Mouse (Mus musculus) neural tube, embryonic 13.5 days (tissue): ENCODE measurements around the gene Sulf2. TPM values are rescaled to one million over a fixed set of nuclear protein-coding genes. Genes with fewer than 3 reads are reported as not detected.

ENCODE experiments used
- ATAC-seq: fragments of 200-750 bp; cut with Nextera tagmentation; 2 replicates; pipeline ENCODE4 v1.8.0; 2017; ENCODE audit warnings: low read depth, mild to moderate bottlenecking, moderate TSS enrichment, moderate library complexity
- H3K27ac ChIP-seq: fragments of 300-500 bp; sonication (generic); replicated peaks from 2 replicates; pipeline ENCODE4 v1.5.1; 2015; ENCODE audit warnings: moderate library complexity, mild to moderate bottlenecking, inconsistent platforms
- H3K27me3 ChIP-seq: fragments of 300-500 bp; sonication (generic); 2 replicates; pipeline ENCODE4 v1.6.1; 2015; ENCODE audit warnings: mild to moderate bottlenecking, inconsistent platforms
- H3K36me3 ChIP-seq: fragments of 300-500 bp; sonication (generic); 2 replicates; pipeline ENCODE4 v1.6.1; 2015; ENCODE audit warnings: mild to moderate bottlenecking, inconsistent platforms
- H3K4me1 ChIP-seq: fragments of 300-500 bp; sonication (generic); replicated peaks from 2 replicates; pipeline ENCODE4 v1.6.1; 2015; ENCODE audit warnings: inconsistent platforms
- H3K4me2 ChIP-seq: fragments of 300-500 bp; sonication (generic); 2 replicates; pipeline ENCODE4 v1.6.1; 2015; ENCODE audit warnings: inconsistent platforms, mild to moderate bottlenecking, moderate library complexity
- H3K4me3 ChIP-seq: fragments of 300-500 bp; sonication (generic); 2 replicates; pipeline ENCODE4 v1.5.1; 2015; ENCODE audit warnings: mild to moderate bottlenecking, inconsistent platforms
- H3K9ac ChIP-seq: fragments of 300-500 bp; sonication (generic); 2 replicates; pipeline ENCODE4 v1.6.1; 2015; ENCODE audit warnings: moderate library complexity, mild to moderate bottlenecking, inconsistent platforms
- H3K9me3 ChIP-seq: fragments of 300-500 bp; sonication (generic); 2 replicates; pipeline ENCODE4 v1.6.1; 2016; ENCODE audit warnings: inconsistent platforms
- WGBS: fragments of 180-500 bp; shearing (Covaris S2); methylation state at CpG from one replicate; pipeline ENCODE4 v1.1.7; 2015; 5-methylcytosine and 5-hydroxymethylcytosine counted together
- polyA plus RNA-seq: library from polyadenylated mRNA; unstranded; fragments of >200 nt; fragmentation: Nextera tagmentation; extraction: Ambion mirVana; gene quantifications from 2 replicates; pipeline ENCODE4 v1.2.1, GENCODE M21; 2015

Sulf2 gene
- polyA plus RNA-seq, 1 experiment from 2014 or later: 122 TPM

DNA sequence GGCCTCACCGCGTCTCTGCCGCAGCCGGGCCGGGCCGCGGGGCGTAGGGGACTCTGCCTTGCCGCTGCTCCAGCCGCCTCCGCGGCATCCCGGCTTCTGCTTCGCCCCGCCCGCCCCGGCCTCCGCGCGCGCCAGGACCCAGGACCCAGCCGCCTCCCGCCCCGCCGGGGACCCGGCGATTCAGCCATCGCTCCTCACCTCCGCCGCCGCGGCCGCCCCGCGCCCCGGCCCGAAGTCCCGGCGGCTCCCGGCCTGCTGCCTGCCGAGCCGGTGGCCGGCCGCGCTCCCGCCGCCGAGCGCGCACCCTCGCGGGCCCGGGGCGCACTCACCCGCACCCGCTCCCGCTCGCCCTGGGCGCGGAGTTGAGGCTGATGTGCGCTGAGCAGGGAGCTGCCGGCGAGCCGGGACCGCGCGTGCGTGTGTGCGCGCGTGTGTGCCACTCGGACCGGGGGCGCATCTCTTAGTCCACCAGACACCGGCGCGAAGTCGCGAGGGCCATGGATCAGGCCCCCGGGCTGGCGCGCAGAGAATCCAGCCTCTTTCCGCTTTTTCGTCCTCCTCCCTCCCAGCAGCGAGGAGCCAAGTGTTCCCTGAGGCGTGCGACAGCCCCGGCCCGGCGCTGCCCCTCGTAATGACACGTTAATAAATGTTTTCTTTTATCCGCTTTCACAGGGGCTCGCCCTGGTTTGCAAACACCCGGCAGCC lies 562 bp downstream of the Sulf2 start:
- H3K4me2 ChIP-seq: peak overlapping the region; percentile 94
- H3K27me3 ChIP-seq: peaks cover 29% of the 10 kb centered on the region
- H3K27ac ChIP-seq: peak overlapping the region; percentile 95
- peaks cover 75% of the 10 kb centered on the region for H3K4me1 ChIP-seq
- H3K9me3 ChIP-seq: no peaks in the 10 kb centered on the region
- H3K36me3 ChIP-seq: no peaks in the 10 kb centered on the region
- peak overlapping the region; percentile 79 for H3K4me3 ChIP-seq
- WGBS: under 1% methylated on average over 80 of the region's 95 CpGs
- peak overlapping the region; percentile 93 for H3K9ac ChIP-seq
- peak; percentile 64 for ATAC-seq

DNA sequence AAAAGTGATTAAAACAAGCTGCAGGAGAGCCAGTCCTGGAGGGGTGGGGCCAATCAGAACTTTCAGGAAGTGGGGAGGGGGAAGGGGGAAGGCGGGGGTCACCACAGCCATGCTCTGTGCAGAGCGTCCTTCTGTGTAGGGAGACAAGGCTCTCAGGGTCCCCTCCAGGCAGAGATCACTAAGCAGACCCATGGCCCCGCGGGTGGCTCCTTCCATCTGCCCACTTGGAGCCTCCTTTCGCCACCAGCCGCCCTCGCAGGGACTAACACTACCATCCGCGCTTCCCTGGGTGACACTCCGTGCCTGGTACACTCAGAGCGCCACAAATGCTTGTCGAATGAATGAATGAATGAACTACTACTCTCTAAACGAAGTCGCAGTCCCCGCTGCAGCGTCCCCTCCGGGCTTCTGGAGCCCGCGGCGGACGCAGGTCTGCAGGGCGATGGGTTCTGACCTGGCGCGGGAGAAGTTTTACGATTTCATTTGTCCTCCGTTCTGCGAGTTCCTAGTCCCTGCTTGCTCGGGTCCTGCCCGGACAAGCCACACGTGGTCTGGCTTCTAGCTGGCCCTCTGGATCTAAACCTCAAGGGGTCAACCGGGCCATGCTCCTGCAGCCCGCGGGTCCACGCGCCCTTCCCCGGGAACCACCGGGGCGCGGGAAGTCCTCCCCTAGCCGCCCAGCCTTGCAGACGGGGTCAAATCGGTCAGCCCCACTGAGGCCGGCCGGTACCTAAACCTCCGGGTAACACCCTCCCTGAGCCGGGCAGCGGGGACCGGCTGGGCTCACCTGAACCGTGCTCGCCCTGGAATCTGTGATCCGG lies 1.4 kb downstream of the Sulf2 start:
- Histone ChIP-seq H3K36me3 (no peaks in the 10 kb centered on the region), H3K9ac (peak overlapping the region; percentile 93), H3K4me2 (peak overlapping the region; percentile 94), H3K4me1 (peaks cover 82% of the 10 kb centered on the region), H3K4me3 (peak overlapping the region; percentile 79), H3K27me3 (peaks cover 29% of the 10 kb centered on the region), H3K27ac (peak overlapping the region; percentile 95), H3K9me3 (no peaks in the 10 kb centered on the region)
- ATAC-seq: no peak; the same call in 1 of the 2 replicates
- WGBS: under 1% methylated on average over 48 of the region's 51 CpGs

DNA sequence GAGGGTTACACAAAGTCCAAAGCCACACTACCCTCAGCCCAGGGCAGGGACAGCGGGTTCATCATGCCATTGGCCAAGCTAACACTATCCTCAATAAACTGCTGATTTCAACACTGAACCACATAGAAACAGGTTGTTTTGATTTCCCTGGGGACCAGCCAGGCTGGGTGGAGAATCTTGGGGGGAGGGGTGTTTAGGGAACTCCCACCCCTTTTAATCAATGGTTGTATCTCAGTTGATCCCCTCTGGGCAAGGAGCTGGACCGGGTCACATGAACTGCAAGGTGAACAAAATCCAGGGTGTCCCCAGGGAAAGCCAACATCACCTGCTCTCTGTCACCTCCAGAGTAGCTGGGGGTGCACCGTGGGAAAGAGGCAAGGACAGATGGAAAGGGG lies 2.1 kb downstream of the Sulf2 start:
- Histone ChIP-seq H3K4me1 (peaks cover 82% of the 10 kb centered on the region), H3K27ac (0 out of 2 replicates have a peak overlapping the region, but pooled peaks have one; percentile 1), H3K4me2 (peak overlapping the region; percentile 94), H3K27me3 (peaks cover 29% of the 10 kb centered on the region), H3K36me3 (no peaks in the 10 kb centered on the region), H3K4me3 (peak overlapping the region; percentile 79), H3K9ac (peak overlapping the region; percentile 93), H3K9me3 (no peaks in the 10 kb centered on the region)
- WGBS: 36% methylated on average over 3 of the region's 3 CpGs
- no peak for ATAC-seq

DNA sequence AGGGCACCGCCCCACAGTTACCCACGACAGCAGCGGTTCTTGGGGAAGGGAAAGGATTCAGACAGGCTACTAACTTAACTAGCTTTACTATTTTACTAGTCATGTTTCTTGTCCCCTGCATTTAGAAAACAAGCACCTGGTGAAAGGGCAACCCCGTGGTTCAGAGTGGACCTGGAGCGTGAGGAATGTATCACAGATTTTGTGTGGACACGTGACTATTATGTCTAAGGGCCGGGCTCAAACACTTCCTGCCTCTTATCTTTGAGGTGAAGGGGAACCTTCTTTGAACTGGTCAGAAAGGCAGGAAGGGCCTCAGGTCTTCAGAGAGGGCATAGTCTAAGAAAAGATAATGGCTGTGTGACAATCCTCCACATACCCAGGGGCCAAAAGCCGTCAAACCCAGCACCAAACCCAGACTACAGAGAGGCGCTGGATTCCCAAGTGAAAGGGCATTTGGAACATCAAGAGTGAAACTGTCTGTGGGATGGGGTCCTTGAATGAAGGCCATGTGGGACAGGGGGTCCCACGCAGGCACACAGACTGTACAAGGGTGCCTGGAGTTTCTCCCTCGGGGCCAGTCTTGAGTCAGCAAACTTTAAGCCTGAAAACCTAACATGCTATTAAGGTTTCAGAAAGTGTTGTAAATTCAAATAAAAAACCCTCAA lies 2.6 kb downstream of the Sulf2 start:
- no peak for ATAC-seq
- Histone ChIP-seq H3K36me3 (no peaks in the 10 kb centered on the region), H3K9ac (peak overlapping the region; percentile 93), H3K27me3 (peaks cover 33% of the 10 kb centered on the region), H3K27ac (no peak overlapping the region), H3K4me1 (peaks cover 82% of the 10 kb centered on the region), H3K9me3 (no peaks in the 10 kb centered on the region), H3K4me3 (peak overlapping the region; percentile 79), H3K4me2 (peak overlapping the region; percentile 94)
- WGBS: 60% methylated on average over 11 of the region's 11 CpGs

- no peaks in the 10 kb centered on the region for H3K9me3 ChIP-seq
- H3K9ac ChIP-seq: peak overlapping the region; percentile 93
Observed at GRCm38 (mm10) chr2:166151510-166152473, 3.7 kb downstream of the Sulf2 start.

GRCm38 (mm10) chr2:166150584-166150983 lies 4.9 kb downstream of the Sulf2 start:
- 92% methylated on average over 5 of the region's 5 CpGs for WGBS
- Histone ChIP-seq H3K36me3 (no peaks in the 10 kb centered on the region), H3K4me2 (no peak overlapping the region), H3K27ac (no peak overlapping the region), H3K9ac (no peak overlapping the region), H3K4me1 (peaks cover 92% of the 10 kb centered on the region), H3K4me3 (no peak overlapping the region), H3K9me3 (no peaks in the 10 kb centered on the region), H3K27me3 (peaks cover 38% of the 10 kb centered on the region)
- no peak for ATAC-seq

More at GRCm38 (mm10) chr2:166151510-166152473, 3.7 kb downstream of the Sulf2 start:
- peak overlapping the region; percentile 18; the same call in 1 of the 2 replicates for H3K4me3 ChIP-seq
- peak overlapping the region; percentile 43 for H3K27ac ChIP-seq
- H3K4me2 ChIP-seq: peak overlapping the region; percentile 94
- peak; percentile 24; the same call in 1 of the 2 replicates for ATAC-seq
- H3K4me1 ChIP-seq: peaks cover 89% of the 10 kb centered on the region
- H3K36me3 ChIP-seq: no peaks in the 10 kb centered on the region
- WGBS: 32% methylated on average over 19 of the region's 19 CpGs
- H3K27me3 ChIP-seq: peaks cover 29% of the 10 kb centered on the region

- H3K27ac ChIP-seq: no peak overlapping the region
- no peaks in the 10 kb centered on the region for H3K9me3 ChIP-seq
- no peak overlapping the region for H3K4me3 ChIP-seq
- 78% methylated on average over 8 of the region's 8 CpGs for WGBS
- H3K4me2 ChIP-seq: no peak overlapping the region
- H3K27me3 ChIP-seq: peaks cover 40% of the 10 kb centered on the region
- peaks cover 95% of the 10 kb centered on the region for H3K4me1 ChIP-seq
- H3K9ac ChIP-seq: 0 out of 2 replicates have a peak overlapping the region, but pooled peaks have one; percentile 3
- no peaks in the 10 kb centered on the region for H3K36me3 ChIP-seq
- no peak for ATAC-seq
Observed at GRCm38 (mm10) chr2:166149482-166149881, 6.0 kb downstream of the Sulf2 start.

- H3K9me3 ChIP-seq: no peaks in the 10 kb centered on the region
- no peak overlapping the region for H3K4me2 ChIP-seq
- no peaks in the 10 kb centered on the region for H3K36me3 ChIP-seq
- no peak overlapping the region for H3K9ac ChIP-seq
- no peak overlapping the region for H3K4me3 ChIP-seq
- peaks cover 40% of the 10 kb centered on the region for H3K27me3 ChIP-seq
- H3K4me1 ChIP-seq: peaks cover 95% of the 10 kb centered on the region
- 40% methylated on average over 13 of the region's 13 CpGs for WGBS
- no peak for ATAC-seq
- 0 out of 2 replicates have a peak overlapping the region, but pooled peaks have one; percentile 18 for H3K27ac ChIP-seq
Observed at GRCm38 (mm10) chr2:166148672-166149332, 6.7 kb downstream of the Sulf2 start.

GRCm38 (mm10) chr2:166147930-166148651 lies 7.4 kb downstream of the Sulf2 start:
- no peak for ATAC-seq
- Histone ChIP-seq H3K27me3 (peaks cover 35% of the 10 kb centered on the region), H3K4me2 (no peak overlapping the region), H3K27ac (0 out of 2 replicates have a peak overlapping the region, but pooled peaks have one; percentile 18), H3K9me3 (no peaks in the 10 kb centered on the region), H3K9ac (no peak overlapping the region), H3K36me3 (no peaks in the 10 kb centered on the region), H3K4me3 (no peak overlapping the region), H3K4me1 (peaks cover 95% of the 10 kb centered on the region)
- 85% methylated on average over 10 of the region's 10 CpGs for WGBS

- Histone ChIP-seq H3K27me3 (peaks cover 35% of the 10 kb centered on the region), H3K4me1 (peaks cover 95% of the 10 kb centered on the region)
- no peak for ATAC-seq
Observed at GRCm38 (mm10) chr2:166146446-166146845, 9.0 kb downstream of the Sulf2 start.

More at GRCm38 (mm10) chr2:166146446-166146845, 9.0 kb downstream of the Sulf2 start:
- H3K36me3 ChIP-seq: no peaks in the 10 kb centered on the region
- no peak overlapping the region for H3K27ac ChIP-seq
- H3K9me3 ChIP-seq: no peaks in the 10 kb centered on the region
- WGBS: 88% methylated on average over 7 of the region's 7 CpGs
- no peak overlapping the region for H3K9ac ChIP-seq
- H3K4me2 ChIP-seq: no peak overlapping the region
- no peak overlapping the region for H3K4me3 ChIP-seq
